Mouse (Mus musculus): Measurements from ENCODE around the gene Actg2. TPM values are rescaled to one million over a fixed set of nuclear protein-coding genes. Genes with fewer than 3 reads are reported as not detected.
"Not testable (repeated sequence)": the region's sequence is repeated elsewhere in the genome, so short reads cannot be mapped to it uniquely, and the experiment has no call there.

The Actg2 gene
- 316 and 353 TPM in 2 replicates for polyA plus RNA-seq (2012; rRNA removed)

DNA sequence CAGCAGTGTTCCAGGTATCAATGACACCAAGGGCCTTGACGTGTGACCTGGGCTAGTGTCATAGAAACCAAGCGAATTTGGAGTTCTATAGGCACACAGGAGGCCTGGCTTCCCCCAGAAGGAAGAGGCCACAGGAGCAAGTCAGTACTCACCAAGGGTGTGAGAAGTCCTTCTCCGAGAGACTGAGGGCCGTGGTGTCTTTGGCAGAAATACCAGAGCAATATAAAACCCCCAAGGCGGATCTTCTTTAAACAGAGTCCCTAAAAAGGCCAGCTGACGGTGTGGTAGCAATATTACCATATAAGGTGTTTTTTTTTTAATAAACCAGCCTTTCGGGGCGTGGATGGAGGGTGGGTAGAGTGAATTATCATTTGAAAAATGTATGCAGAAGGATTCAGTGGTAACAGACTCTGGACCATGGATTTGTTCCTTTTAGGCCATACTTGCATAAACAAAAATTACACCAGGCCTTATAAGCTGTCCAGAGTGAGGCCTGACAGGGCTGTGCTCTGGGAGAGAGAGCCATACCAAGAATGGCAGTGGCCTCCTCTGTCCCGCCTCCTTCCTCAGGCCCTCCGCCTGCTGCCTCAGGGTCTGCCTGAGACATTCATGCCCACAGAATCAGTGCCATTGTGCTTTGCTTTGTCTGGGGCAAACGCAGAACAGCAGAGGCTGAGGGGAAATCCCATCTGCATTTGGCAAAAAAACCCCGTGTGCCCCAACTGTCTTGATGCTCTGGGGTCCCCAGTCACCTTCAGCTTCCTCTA lies at the start of gene Actg2:
TSS of gene Actg2 (minus strand) at position 238 of the 767 bp plus-strand sequence.
- TF ChIP-seq CTCF (IDR thresholded peaks at IDR 0.05; ENCODE audit: extremely low read depth, insufficient read length, insufficient replicate concordance, low read depth, low read length) (no peak), POLR2A (IDR thresholded peaks at IDR 0.05; ENCODE audit: low read depth, low read length) (no peak)
- Histone ChIP-seq H3K27ac (ENCODE audit: insufficient read depth, low read depth, low read length) (peak within 1 kb of the TSS; percentile 66), H3K36me3 (ENCODE audit: control insufficient read depth, insufficient read depth, low read length) (no peaks in the 10 kb centered on the region), H3K27me3 (ENCODE audit: control insufficient read depth, insufficient read depth, low read length) (no peaks in the 10 kb centered on the region), H3K4me3 (ENCODE audit: low read depth, low read length) (peak within 1 kb of the TSS; percentile 20; the same call in 1 of the 2 replicates), H3K4me1 (ENCODE audit: control insufficient read depth, insufficient read depth, insufficient read length, low read length) (peaks cover 3% of the 10 kb centered on the region; the same call in 1 of the 2 replicates)
- 75% methylated on average over 12 of the region's 12 CpGs for WGBS

DNA sequence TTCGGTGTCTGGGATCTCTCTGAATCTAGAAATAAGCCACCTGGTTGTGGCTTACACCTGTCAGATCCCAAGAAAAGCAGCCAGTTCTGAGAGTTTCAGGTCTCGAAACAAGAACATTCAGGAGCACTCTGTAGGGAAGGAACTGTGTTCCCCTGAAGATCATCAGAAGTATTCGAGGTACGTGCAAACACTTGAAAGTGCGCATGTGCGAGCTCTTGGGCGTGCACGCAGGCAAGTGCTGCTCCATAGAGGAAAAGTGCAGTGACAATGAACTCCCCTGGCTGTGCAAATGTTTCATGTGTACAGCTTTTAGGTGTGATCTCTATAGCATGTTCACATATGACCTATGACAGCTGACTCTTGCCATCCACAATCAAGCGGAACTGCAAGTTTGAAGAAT lies 49.3 kb upstream of the Actg2 start:
- 79% methylated on average over 9 of the region's 9 CpGs for WGBS

DNA sequence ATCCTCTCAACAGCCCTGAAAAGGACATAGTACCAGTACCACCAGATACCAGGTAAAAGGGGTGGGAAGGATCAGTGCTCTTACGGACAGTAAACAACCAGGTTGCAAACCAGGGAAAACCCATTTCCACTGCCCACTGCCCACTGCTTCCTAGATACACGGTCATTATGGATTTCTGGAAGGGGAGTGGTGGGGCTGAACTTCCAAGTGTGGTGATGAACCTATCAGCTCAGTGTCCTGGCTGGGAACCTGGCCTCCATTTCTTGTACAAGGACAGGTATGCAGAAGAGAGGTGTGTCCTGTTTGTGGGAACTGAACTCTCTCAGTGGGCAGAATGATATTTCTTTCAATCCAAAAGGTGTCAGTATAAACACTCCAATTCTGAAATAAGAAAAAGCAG lies 47.5 kb upstream of the Actg2 start:
- 63% methylated on average over 2 of the region's 2 CpGs for WGBS
- Histone ChIP-seq H3K36me3 (ENCODE audit: control insufficient read depth, insufficient read depth, low read length) (no peaks in the 10 kb centered on the region), H3K27ac (ENCODE audit: insufficient read depth, low read depth, low read length) (no peak overlapping the region), H3K4me3 (ENCODE audit: low read depth, low read length) (no peak overlapping the region), H3K4me1 (ENCODE audit: control insufficient read depth, insufficient read depth, insufficient read length, low read length) (no peaks in the 10 kb centered on the region), H3K27me3 (ENCODE audit: control insufficient read depth, insufficient read depth, low read length) (no peaks in the 10 kb centered on the region)
- TF ChIP-seq CTCF (IDR thresholded peaks at IDR 0.05; ENCODE audit: extremely low read depth, insufficient read length, insufficient replicate concordance, low read depth, low read length) = no peak
- TF ChIP-seq POLR2A (IDR thresholded peaks at IDR 0.05; ENCODE audit: low read depth, low read length) = no peak

More for the DNA sequence above, 49.3 kb upstream of the Actg2 start:
- not testable (repeated sequence) for H3K27ac ChIP-seq (ENCODE audit: insufficient read depth, low read depth, low read length); H3K4me1 ChIP-seq (ENCODE audit: control insufficient read depth, insufficient read depth, insufficient read length, low read length); H3K27me3 ChIP-seq (ENCODE audit: control insufficient read depth, insufficient read depth, low read length); H3K4me3 ChIP-seq (ENCODE audit: low read depth, low read length); H3K36me3 ChIP-seq (ENCODE audit: control insufficient read depth, insufficient read depth, low read length)

DNA sequence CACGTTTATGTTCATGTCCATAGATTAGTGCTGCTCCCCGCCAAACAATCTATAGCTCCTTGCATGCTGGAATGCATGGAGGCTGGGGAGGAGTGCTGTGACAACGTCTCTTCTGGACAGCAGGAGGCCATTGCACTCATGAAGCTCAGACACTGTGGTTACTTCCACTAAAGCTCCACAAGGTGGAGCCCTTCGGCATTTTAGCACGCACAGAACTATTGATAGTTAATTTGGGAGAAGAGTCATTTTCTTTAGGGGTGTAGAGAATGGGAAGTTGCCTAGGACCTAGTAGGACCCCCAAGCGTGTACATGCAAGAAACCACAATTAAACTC lies 46.8 kb upstream of the Actg2 start:
- no peaks in the 10 kb centered on the region for H3K27me3 ChIP-seq (ENCODE audit: control insufficient read depth, insufficient read depth, low read length)
- no peak overlapping the region for H3K27ac ChIP-seq (ENCODE audit: insufficient read depth, low read depth, low read length)
- no peaks in the 10 kb centered on the region for H3K36me3 ChIP-seq (ENCODE audit: control insufficient read depth, insufficient read depth, low read length)
- 3% methylated on average over 6 of the region's 6 CpGs for WGBS
- H3K4me3 ChIP-seq (ENCODE audit: low read depth, low read length) = no peak overlapping the region
- H3K4me1 ChIP-seq (ENCODE audit: control insufficient read depth, insufficient read depth, insufficient read length, low read length) = no peaks in the 10 kb centered on the region
- TF ChIP-seq POLR2A (IDR thresholded peaks at IDR 0.05; ENCODE audit: low read depth, low read length) (no peak), CTCF (IDR thresholded peaks at IDR 0.05; ENCODE audit: extremely low read depth, insufficient read length, insufficient replicate concordance, low read depth, low read length) (peak; percentile 68; the same call in 1 of the 2 replicates)

DNA sequence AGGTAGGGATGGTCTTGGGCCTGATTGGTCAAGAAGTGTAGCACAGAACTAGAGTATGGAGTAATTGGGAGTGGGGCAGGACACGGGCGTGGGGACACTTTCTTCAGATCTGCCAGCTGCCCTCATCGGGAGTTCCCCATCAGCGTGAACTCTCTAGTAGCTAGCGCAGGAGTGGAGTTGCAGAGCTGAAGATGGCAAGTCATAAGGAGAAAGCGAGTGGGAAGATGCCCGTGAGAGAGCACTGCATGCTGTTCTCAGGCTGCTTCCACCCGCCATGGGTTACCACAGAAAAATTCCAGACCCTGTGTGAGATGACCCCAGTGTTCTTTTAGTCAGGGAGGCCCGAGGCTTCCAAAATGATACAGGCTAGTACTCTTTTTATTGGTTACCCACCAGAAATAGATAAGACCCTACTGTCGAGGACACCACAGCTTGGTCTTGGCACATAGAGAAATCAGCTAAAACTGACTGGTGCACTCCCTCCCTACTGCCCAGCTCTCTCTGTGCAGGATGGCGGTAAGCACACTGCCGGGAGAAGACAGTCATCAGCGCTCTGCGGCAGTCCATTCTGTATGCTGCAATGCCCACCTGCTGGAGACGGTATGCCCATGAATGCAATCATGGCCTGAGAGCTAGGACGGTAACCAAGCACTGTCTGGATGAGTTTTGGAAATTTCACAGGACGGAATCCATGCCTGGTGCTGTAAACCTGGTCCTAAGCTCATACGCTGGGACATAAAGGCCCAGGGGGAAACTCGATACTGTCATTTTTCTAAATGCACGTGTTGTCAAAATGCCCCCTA lies 46.3 kb upstream of the Actg2 start:
- Histone ChIP-seq H3K36me3 (ENCODE audit: control insufficient read depth, insufficient read depth, low read length) (no peaks in the 10 kb centered on the region), H3K4me1 (ENCODE audit: control insufficient read depth, insufficient read depth, insufficient read length, low read length) (no peaks in the 10 kb centered on the region), H3K27me3 (ENCODE audit: control insufficient read depth, insufficient read depth, low read length) (no peaks in the 10 kb centered on the region), H3K4me3 (ENCODE audit: low read depth, low read length) (no peak overlapping the region), H3K27ac (ENCODE audit: insufficient read depth, low read depth, low read length) (no peak overlapping the region)
- no peak for TF ChIP-seq POLR2A (IDR thresholded peaks at IDR 0.05; ENCODE audit: low read depth, low read length)
- TF ChIP-seq CTCF (IDR thresholded peaks at IDR 0.05; ENCODE audit: extremely low read depth, insufficient read length, insufficient replicate concordance, low read depth, low read length) = no peak
- 58% methylated on average over 20 of the region's 20 CpGs for WGBS

DNA sequence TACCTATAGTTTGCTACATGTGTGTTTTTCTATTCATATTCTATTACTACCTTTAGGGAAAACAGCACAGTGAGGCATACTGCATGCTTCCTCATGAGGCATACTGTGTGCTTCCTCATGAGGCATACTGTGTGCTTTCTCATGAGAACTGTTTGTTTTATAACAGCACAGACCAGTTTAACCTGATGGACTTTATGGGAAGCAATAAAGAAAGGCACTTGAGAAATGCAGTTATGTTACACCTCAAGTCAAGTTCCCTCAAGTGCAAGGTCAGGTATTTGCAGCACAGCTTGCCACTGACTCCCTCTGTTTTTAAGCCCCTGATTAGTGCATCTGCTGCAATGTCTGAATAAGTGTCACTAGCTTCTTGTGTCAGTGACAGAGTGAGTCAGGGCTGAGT lies 41.5 kb upstream of the Actg2 start:
- peaks cover 5% of the 10 kb centered on the region; the same call in 1 of the 2 replicates for H3K4me1 ChIP-seq (ENCODE audit: control insufficient read depth, insufficient read depth, insufficient read length, low read length)
- H3K27ac ChIP-seq (ENCODE audit: insufficient read depth, low read depth, low read length) = no peak overlapping the region
- H3K4me3 ChIP-seq (ENCODE audit: low read depth, low read length) = no peak overlapping the region
- H3K27me3 ChIP-seq (ENCODE audit: control insufficient read depth, insufficient read depth, low read length) = no peaks in the 10 kb centered on the region
- TF ChIP-seq POLR2A (IDR thresholded peaks at IDR 0.05; ENCODE audit: low read depth, low read length) = no peak
- no peak for TF ChIP-seq CTCF (IDR thresholded peaks at IDR 0.05; ENCODE audit: extremely low read depth, insufficient read length, insufficient replicate concordance, low read depth, low read length)
- H3K36me3 ChIP-seq (ENCODE audit: control insufficient read depth, insufficient read depth, low read length) = no peaks in the 10 kb centered on the region

DNA sequence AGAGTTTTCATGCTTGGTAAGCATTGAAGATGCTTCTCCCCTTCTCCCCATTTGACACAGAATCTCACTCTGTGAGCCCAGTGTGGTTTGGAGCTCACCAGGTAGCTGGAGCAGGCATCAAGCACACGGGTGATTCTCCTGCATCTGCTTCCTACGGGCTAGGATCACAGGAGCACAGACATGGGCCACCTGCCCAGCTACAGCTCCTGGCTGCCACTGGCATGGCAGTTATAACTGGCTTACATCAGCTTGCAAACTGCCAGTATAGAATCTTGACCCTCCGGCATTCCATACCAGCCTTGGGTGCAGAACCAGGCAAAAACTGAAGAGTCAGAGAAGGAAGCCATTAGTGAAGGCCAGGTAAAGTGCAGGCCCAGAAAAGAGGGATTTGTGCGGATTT lies 39.5 kb upstream of the Actg2 start:
- Histone ChIP-seq H3K27ac (ENCODE audit: insufficient read depth, low read depth, low read length) (no peak overlapping the region), H3K4me3 (ENCODE audit: low read depth, low read length) (no peak overlapping the region), H3K36me3 (ENCODE audit: control insufficient read depth, insufficient read depth, low read length) (no peaks in the 10 kb centered on the region), H3K27me3 (ENCODE audit: control insufficient read depth, insufficient read depth, low read length) (no peaks in the 10 kb centered on the region), H3K4me1 (ENCODE audit: control insufficient read depth, insufficient read depth, insufficient read length, low read length) (peaks cover 10% of the 10 kb centered on the region; the same call in 1 of the 2 replicates)
- WGBS = 80% methylated on average over 4 of the region's 4 CpGs
- TF ChIP-seq POLR2A (IDR thresholded peaks at IDR 0.05; ENCODE audit: low read depth, low read length) (no peak), CTCF (IDR thresholded peaks at IDR 0.05; ENCODE audit: extremely low read depth, insufficient read length, insufficient replicate concordance, low read depth, low read length) (no peak)
